Mouse (Mus musculus): ENCODE measurements around the gene Fbf1.

DNA sequence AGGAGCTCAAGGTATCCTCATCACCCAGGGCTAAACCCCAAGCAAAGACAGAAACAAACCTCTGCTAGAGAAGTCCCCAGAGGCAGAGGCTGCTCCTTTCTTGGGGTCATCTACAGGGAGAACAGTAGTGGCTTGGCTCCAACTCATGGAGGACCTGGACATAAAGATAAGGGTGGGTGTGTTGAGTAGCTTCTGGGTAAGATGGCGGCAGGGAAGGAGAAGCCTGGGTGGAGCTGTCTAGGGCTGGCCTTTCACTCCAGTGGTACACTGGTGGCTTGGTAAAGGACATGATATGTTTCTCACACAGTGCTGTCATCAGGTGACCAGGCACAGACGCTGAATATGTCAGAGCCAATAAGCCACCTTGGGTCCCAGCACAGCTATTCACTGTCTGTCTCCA is 17.0 kb downstream of the Fbf1 start:
- TF ChIP-seq CTCF (IDR thresholded peaks at IDR 0.05) = no peak
- TF ChIP-seq POLR2A (IDR thresholded peaks at IDR 0.05; ENCODE audit: insufficient read depth, low read depth, low read length) = no peak
- no peak for TF ChIP-seq EP300 (IDR thresholded peaks at IDR 0.05; ENCODE audit: insufficient read depth, low read depth, low read length)

Measured in heart, adult 2 months (tissue).